23 mouse cellular contexts compared by ENCODE assay signal in genomic region chr13:112726002-112726401, GRCm38 (mm10).
A peak's percentile ranks its signal among the peaks of the same experiment; 100 is the strongest.
DNase-seq lines count a peak whose midpoint lies in the region; ATAC-seq and TF ChIP-seq lines count a peak whose summit lies in the region.
"Had no signal": no experiment of that assay in that cellular context is flagged by ENCODE, and none has a peak within 500 bp of the region (broad histone marks: within the 10 kb centered on the region; RNA-seq: fewer than 3 reads in every experiment).

No protein-coding gene starts in this region.

- no peaks in the 10 kb centered on the region; the same call in 1 of the 2 replicates for H3K4me1 ChIP-seq in lung, postnatal 0 days (ENCODE audit: insufficient read depth, low read depth, low read length)
- peaks cover 10% of the 10 kb centered on the region for H3K4me1 ChIP-seq in forebrain, embryonic 10.5 days

- peak; percentile 52 for DNase-seq in gastrocnemius, adult 2 months
- DNase-seq in gastrocnemius, postnatal 14 days = no peak
- DNase-seq in lung, postnatal 0 days (ENCODE audit: low spot score) = peak; percentile 50
- DNase-seq in lung, adult 18-20 months = no peak
- DNase-seq in adrenal gland, postnatal 36 days = peak; percentile 67 to 76
- peak; percentile 50 for DNase-seq in skeletal muscle tissue, adult 2 months (ENCODE audit: low read depth, low spot score)
- DNase-seq in cerebellum, adult 11 months = no peak
- DNase-seq in forebrain, embryonic 10.5 days (ENCODE audit: extremely low spot score, low spot score) = no peak
- DNase-seq: cerebellum, adult 11-12 months; cerebellum, postnatal 25 days; embryo, embryonic 11 days; heart, postnatal 14 days; lung, adult 2 months; midbrain, embryonic 14.5 days; thymus, postnatal 4 days had no signal

- H3K36me3 ChIP-seq in lung, postnatal 0 days (ENCODE audit: insufficient read depth, low read length) = no peaks in the 10 kb centered on the region
- peaks cover 7% of the 10 kb centered on the region; the same call in 1 of the 2 replicates for H3K36me3 ChIP-seq in forebrain, embryonic 10.5 days (replicated peaks)
- H3K36me3 ChIP-seq: embryonic facial prominence, embryonic 15.5 days had no signal

- no peaks in the 10 kb centered on the region for H3K9me3 ChIP-seq in lung, postnatal 0 days (ENCODE audit: low read length)
- H3K9me3 ChIP-seq in forebrain, embryonic 10.5 days = peaks cover 4% of the 10 kb centered on the region; the same call in 1 of the 2 replicates
- H3K9me3 ChIP-seq: embryonic facial prominence, embryonic 15.5 days; hindbrain, embryonic 12.5 days had no signal

- intact Hi-C loops in gastrocnemius, adult 2 months (cut with DNase I) = no loop called here
- intact Hi-C loops in gastrocnemius, postnatal 14 days (cut with DNase I; ENCODE audit: low total_unique reads) = no loop called here

- peak; percentile 37; the same call in 1 of the 2 replicates for TF ChIP-seq EP300 in lung, postnatal 0 days (IDR thresholded peaks at IDR 0.05)

- no peak overlapping the region for H3K9ac ChIP-seq in lung, postnatal 0 days (replicated peaks; ENCODE audit: low read depth)
- H3K9ac ChIP-seq: embryonic facial prominence, embryonic 15.5 days; hindbrain, embryonic 12.5 days had no signal

- peak; percentile 53; the same call in 1 of the 2 replicates for ATAC-seq in lung, postnatal 0 days
- ATAC-seq: CD4-positive, CD25-positive, alpha-beta regulatory T cell, adult 4 months; forebrain, embryonic 14.5 days; Patski had no signal

- H3K27me3 ChIP-seq in lung, postnatal 0 days (replicated peaks; ENCODE audit: insufficient read depth, low read length) = no peaks in the 10 kb centered on the region
- H3K27me3 ChIP-seq in forebrain, embryonic 10.5 days (ENCODE audit: poor library complexity, severe bottlenecking) = no peaks in the 10 kb centered on the region
- H3K27me3 ChIP-seq: embryonic facial prominence, embryonic 15.5 days; hindbrain, embryonic 12.5 days; Patski had no signal

- 37% methylated on average over 3 of the region's 3 CpGs for WGBS in lung, postnatal 0 days
- 87% methylated on average over 3 of the region's 3 CpGs for WGBS in forebrain, embryonic 10.5 days

- TF ChIP-seq CTCF in gastrocnemius, adult 2 months (IDR thresholded peaks at IDR 0.05) = no peak
- no peak for TF ChIP-seq CTCF in lung, postnatal 0 days (IDR thresholded peaks at IDR 0.05)

- H3K27ac ChIP-seq in gastrocnemius, adult 2 months = no peak overlapping the region
- H3K27ac ChIP-seq in lung, postnatal 0 days (ENCODE audit: low read length) = no peak overlapping the region
- no peak overlapping the region for H3K27ac ChIP-seq in forebrain, embryonic 10.5 days
- H3K27ac ChIP-seq: embryonic facial prominence, embryonic 15.5 days; hindbrain, embryonic 12.5 days had no signal

- H3K4me2 ChIP-seq in lung, postnatal 0 days (replicated peaks; ENCODE audit: low read depth, low read length) = no peak overlapping the region
- H3K4me2 ChIP-seq: embryonic facial prominence, embryonic 15.5 days; heart, embryonic 11.5 days; hindbrain, embryonic 12.5 days; liver, embryonic 11.5 days had no signal

- H3K4me3 ChIP-seq in gastrocnemius, adult 2 months = no peak overlapping the region
- H3K4me3 ChIP-seq in lung, postnatal 0 days (ENCODE audit: low read depth, low read length) = no peak overlapping the region
- no peak overlapping the region for H3K4me3 ChIP-seq in forebrain, embryonic 10.5 days
- H3K4me3 ChIP-seq: embryonic facial prominence, embryonic 15.5 days; hindbrain, embryonic 12.5 days; myocyte had no signal

Comparison
In these comparisons a context has a peak if more than half of its experiments do, and no peak if none do; other contexts are left out.
1. DNase-seq: peak in gastrocnemius, adult 2 months (single experiment), lung, postnatal 0 days (single experiment), adrenal gland, postnatal 36 days (2 of 2) and skeletal muscle tissue, adult 2 months (single experiment); none in gastrocnemius, postnatal 14 days (single experiment), lung, adult 18-20 months (0 of 2), cerebellum, adult 11 months (single experiment) and forebrain, embryonic 10.5 days (single experiment).